Mouse (Mus musculus): Measurements from ENCODE around the gene Ninl. TPM values are rescaled to one million over a fixed set of nuclear protein-coding genes. Genes with fewer than 3 reads are reported as not detected.
"Not testable (repeated sequence)": the region's sequence is repeated elsewhere in the genome, so short reads cannot be mapped to it uniquely, and the experiment has no call there.

The Ninl gene
- polyA plus RNA-seq, 1 experiment from 2014 or later, result 9.8 TPM

GRCm38 (mm10) chr2:150971856-150972255 is 67.3 kb downstream of the Ninl start:
- Histone ChIP-seq H3K9me3 (no peaks in the 10 kb centered on the region), H3K9ac (no peak overlapping the region), H3K4me1 (no peaks in the 10 kb centered on the region), H3K4me2 (replicated peaks) (no peak overlapping the region), H3K36me3 (peaks cover 66% of the 10 kb centered on the region), H3K27me3 (no peaks in the 10 kb centered on the region), H3K4me3 (no peak overlapping the region), H3K27ac (no peak overlapping the region)
- ATAC-seq (ENCODE audit: low FRiP score, low read depth), result no peak
- 93% methylated on average over 7 of the region's 7 CpGs for WGBS

- Histone ChIP-seq H3K4me3 (no peak overlapping the region), H3K9ac (no peak overlapping the region), H3K36me3 (peaks cover 60% of the 10 kb centered on the region), H3K4me1 (no peaks in the 10 kb centered on the region), H3K27ac (no peak overlapping the region), H3K27me3 (no peaks in the 10 kb centered on the region), H3K9me3 (no peaks in the 10 kb centered on the region), H3K4me2 (replicated peaks) (no peak overlapping the region)
- WGBS, result 87% methylated on average over 2 of the region's 2 CpGs
- no peak for ATAC-seq (ENCODE audit: low FRiP score, low read depth)
Observed at GRCm38 (mm10) chr2:150969231-150969630, 70.0 kb downstream of the Ninl start.

DNA sequence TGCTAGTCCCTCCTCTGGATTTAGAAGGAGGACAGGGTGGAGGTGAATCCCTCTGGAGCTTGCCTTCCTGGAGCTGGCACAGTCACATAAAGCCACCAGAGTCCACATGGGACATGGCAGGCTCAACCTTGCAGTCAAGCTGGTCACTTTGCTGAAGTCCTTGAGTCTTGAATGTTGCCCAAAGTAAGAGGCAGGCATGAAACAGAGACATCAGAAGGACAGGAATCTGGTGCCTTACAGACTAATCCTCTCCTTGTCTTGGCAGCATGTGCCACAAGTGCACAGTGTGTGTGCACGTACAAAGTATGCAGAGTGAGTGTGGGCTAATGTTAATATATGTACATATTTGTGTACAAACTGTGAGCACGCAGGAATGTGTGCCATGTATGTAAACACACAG is 71.7 kb downstream of the Ninl start:
- H3K4me3 ChIP-seq, result no peak overlapping the region
- H3K9me3 ChIP-seq, result no peaks in the 10 kb centered on the region
- H3K4me1 ChIP-seq, result no peaks in the 10 kb centered on the region
- H3K4me2 ChIP-seq (replicated peaks), result no peak overlapping the region
- ATAC-seq (ENCODE audit: low FRiP score, low read depth), result no peak
- H3K27ac ChIP-seq, result no peak overlapping the region
- no peaks in the 10 kb centered on the region for H3K27me3 ChIP-seq
- peaks cover 56% of the 10 kb centered on the region for H3K36me3 ChIP-seq
- WGBS, result 91% methylated on average over 2 of the region's 2 CpGs
- H3K9ac ChIP-seq, result no peak overlapping the region

DNA sequence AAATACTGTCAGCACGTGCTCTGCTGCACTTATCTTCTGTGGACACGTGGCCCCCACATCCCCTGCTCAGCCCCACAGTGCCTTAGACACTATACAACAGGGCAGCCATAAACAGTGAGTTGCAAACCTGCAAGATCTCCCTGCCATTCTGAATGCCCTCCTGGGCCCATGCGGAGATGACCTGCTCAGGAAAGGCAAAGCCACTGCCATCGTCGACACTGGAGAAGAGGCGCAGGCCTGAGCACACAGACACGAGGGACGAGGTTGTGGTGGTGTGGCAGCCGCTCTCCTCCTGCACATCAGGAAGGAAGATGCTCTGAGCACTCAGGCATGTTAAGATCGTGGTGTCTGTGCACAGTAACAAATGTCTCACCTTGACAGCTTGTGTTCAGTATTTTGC is 73.2 kb downstream of the Ninl start:
- WGBS, result 90% methylated on average over 10 of the region's 10 CpGs
- no peak for ATAC-seq (ENCODE audit: low FRiP score, low read depth)
- Histone ChIP-seq H3K27ac (no peak overlapping the region), H3K4me2 (replicated peaks) (no peak overlapping the region), H3K27me3 (no peaks in the 10 kb centered on the region), H3K4me1 (no peaks in the 10 kb centered on the region), H3K36me3 (peaks cover 55% of the 10 kb centered on the region), H3K4me3 (no peak overlapping the region), H3K9me3 (no peaks in the 10 kb centered on the region), H3K9ac (no peak overlapping the region; the same call in 1 of the 2 replicates)

DNA sequence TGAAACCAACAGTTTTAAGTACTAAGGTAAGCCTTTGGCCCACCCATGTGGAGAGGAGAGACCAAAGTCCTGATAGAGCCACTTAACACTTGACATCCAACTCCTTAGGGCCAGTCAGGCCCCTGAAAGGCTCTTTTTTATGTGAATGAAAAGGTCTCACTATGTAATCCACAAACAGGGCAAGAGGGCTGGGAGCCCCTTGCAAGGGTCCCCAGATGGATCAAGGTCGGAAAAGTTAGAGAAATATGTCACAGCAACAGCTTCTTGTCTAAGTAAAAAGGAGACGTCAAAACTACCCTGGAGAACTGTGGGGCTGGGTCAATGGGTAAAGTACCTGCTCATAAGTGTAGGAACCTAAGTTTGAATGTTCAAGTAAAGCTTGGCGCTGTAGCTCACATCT is 74.5 kb downstream of the Ninl start:
- Histone ChIP-seq H3K4me3 (no peak overlapping the region), H3K36me3 (peaks cover 50% of the 10 kb centered on the region), H3K9ac (no peak overlapping the region), H3K4me1 (no peaks in the 10 kb centered on the region), H3K27ac (no peak overlapping the region), H3K27me3 (no peaks in the 10 kb centered on the region), H3K4me2 (replicated peaks) (no peak overlapping the region), H3K9me3 (no peaks in the 10 kb centered on the region)
- ATAC-seq (ENCODE audit: low FRiP score, low read depth), result no peak
- WGBS, result 91% methylated on average over 3 of the region's 3 CpGs

- no peak for ATAC-seq (ENCODE audit: low FRiP score, low read depth)
- no peak overlapping the region for H3K9ac ChIP-seq
- no peak overlapping the region for H3K27ac ChIP-seq
- no peaks in the 10 kb centered on the region for H3K4me1 ChIP-seq
- H3K27me3 ChIP-seq, result no peaks in the 10 kb centered on the region
- no peak overlapping the region for H3K4me3 ChIP-seq
- WGBS, result 92% methylated on average over 3 of the region's 3 CpGs
- H3K36me3 ChIP-seq, result peaks cover 60% of the 10 kb centered on the region
- no peak overlapping the region for H3K4me2 ChIP-seq (replicated peaks)
- H3K9me3 ChIP-seq, result no peaks in the 10 kb centered on the region
Observed at GRCm38 (mm10) chr2:150963246-150963645, 75.9 kb downstream of the Ninl start.

DNA sequence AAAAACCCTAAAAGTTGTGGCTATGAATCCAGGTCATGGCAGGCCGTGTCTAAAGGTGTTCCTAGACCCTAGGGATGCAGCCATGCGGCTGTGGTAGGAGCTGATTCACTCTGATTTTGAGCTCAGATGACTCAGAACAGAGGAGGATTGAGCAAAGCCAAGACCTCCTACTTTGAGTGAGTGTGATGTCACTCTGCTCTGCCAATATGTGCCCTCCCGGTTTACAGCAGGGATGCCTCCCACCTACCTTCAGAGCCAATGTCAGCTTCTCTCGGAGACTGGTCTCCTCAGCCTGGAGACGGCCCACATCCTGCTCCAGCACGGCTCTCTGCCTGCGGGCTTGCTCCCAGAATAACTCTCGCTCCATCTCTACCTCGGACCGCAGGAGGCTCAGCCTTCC is 79.7 kb downstream of the Ninl start:
- Histone ChIP-seq H3K4me2 (replicated peaks) (no peak overlapping the region), H3K27ac (no peak overlapping the region), H3K9ac (no peak overlapping the region), H3K36me3 (peaks cover 62% of the 10 kb centered on the region), H3K4me3 (no peak overlapping the region), H3K4me1 (no peaks in the 10 kb centered on the region), H3K9me3 (no peaks in the 10 kb centered on the region), H3K27me3 (no peaks in the 10 kb centered on the region)
- no peak for ATAC-seq (ENCODE audit: low FRiP score, low read depth)
- 91% methylated on average over 10 of the region's 10 CpGs for WGBS

DNA sequence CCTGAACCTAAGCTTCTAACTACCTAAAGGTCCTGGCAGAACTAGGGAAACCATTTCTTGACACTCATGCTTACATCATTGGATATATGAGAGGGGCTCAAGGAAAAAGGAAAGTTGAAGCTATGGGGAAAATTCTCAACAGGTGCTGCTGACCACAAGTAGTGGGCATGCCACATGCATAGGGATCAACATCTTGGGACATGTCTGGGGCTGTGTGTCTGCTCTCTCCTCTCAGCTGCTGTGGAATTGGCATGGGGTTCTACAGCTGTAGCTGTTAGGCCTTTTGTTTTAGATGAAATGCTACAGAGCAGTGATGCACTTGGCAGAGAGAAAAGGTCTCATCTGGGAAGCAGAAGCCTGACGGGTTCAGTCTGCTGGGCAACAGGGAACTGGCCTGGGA is 83.3 kb downstream of the Ninl start:
- 65% methylated on average over 1 of the region's 1 CpGs for WGBS
- ATAC-seq (ENCODE audit: low FRiP score, low read depth), result no peak
- H3K27ac ChIP-seq, result no peak overlapping the region
- no peak overlapping the region for H3K9ac ChIP-seq
- no peaks in the 10 kb centered on the region for H3K27me3 ChIP-seq
- no peak overlapping the region for H3K4me2 ChIP-seq (replicated peaks)
- H3K4me3 ChIP-seq, result no peak overlapping the region
- peaks cover 58% of the 10 kb centered on the region for H3K36me3 ChIP-seq
- H3K9me3 ChIP-seq, result no peaks in the 10 kb centered on the region
- no peaks in the 10 kb centered on the region for H3K4me1 ChIP-seq

DNA sequence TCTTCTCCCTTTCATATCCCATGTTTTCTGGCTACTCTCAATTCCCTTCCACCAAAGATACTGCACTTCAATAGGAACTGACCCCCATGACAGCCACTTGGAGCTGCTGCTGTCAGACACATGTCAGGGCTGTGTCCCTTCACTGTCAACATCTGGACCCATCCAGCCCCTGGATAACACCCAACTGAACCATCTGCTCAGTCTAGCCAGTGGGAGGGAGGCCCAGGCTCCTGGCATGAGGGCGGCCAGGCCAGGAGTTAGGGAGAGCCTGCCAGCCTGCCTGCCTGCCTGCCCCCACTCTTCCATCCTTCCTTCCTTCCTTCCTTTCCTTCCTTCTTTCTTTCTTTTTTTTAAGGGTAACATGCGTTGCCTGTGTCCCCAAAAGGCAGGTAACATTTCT is 88.0 kb downstream of the Ninl start:
- H3K36me3 ChIP-seq, result peaks cover 49% of the 10 kb centered on the region
- H3K9me3 ChIP-seq, result no peaks in the 10 kb centered on the region
- H3K4me2 ChIP-seq (replicated peaks), result no peak overlapping the region
- H3K9ac ChIP-seq, result no peak overlapping the region
- H3K4me3 ChIP-seq, result no peak overlapping the region
- H3K27me3 ChIP-seq, result no peaks in the 10 kb centered on the region
- no peak overlapping the region for H3K27ac ChIP-seq
- no peak for ATAC-seq (ENCODE audit: low FRiP score, low read depth)
- H3K4me1 ChIP-seq, result no peaks in the 10 kb centered on the region
- 93% methylated on average over 2 of the region's 2 CpGs for WGBS

DNA sequence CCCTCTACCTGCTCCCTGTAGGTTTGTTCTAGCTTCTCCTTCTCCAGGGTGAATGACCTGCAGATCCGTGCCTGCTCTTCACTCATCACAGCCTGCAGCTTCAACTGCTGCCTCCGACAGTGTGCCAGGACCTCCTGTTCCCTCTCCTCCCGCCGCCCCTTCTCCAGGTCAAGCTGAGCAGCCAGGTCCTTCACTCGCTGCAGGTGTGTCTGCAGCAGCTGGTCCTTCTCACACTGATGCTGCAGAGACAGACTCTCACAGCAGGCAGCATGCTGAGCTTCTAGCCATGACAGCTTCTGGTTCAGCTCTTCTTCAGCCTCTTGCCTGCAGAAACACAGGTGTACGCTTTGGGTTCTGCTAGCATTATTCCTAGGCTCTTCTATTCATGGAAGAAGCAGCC is 89.1 kb downstream of the Ninl start:
- Histone ChIP-seq H3K27ac (no peak overlapping the region), H3K4me3 (no peak overlapping the region), H3K9me3 (no peaks in the 10 kb centered on the region), H3K9ac (no peak overlapping the region), H3K4me2 (replicated peaks) (no peak overlapping the region), H3K27me3 (no peaks in the 10 kb centered on the region), H3K36me3 (peaks cover 39% of the 10 kb centered on the region), H3K4me1 (no peaks in the 10 kb centered on the region)
- 92% methylated on average over 6 of the region's 6 CpGs for WGBS
- no peak for ATAC-seq (ENCODE audit: low FRiP score, low read depth)

GRCm38 (mm10) chr2:150949652-150950051 is 89.5 kb downstream of the Ninl start:
- Histone ChIP-seq H3K36me3 (peaks cover 39% of the 10 kb centered on the region), H3K9me3 (no peaks in the 10 kb centered on the region), H3K4me1 (no peaks in the 10 kb centered on the region), H3K9ac (no peak overlapping the region), H3K4me3 (no peak overlapping the region), H3K27ac (no peak overlapping the region), H3K4me2 (replicated peaks) (no peak overlapping the region), H3K27me3 (no peaks in the 10 kb centered on the region)
- WGBS, result 93% methylated on average over 3 of the region's 3 CpGs
- no peak for ATAC-seq (ENCODE audit: low FRiP score, low read depth)

DNA sequence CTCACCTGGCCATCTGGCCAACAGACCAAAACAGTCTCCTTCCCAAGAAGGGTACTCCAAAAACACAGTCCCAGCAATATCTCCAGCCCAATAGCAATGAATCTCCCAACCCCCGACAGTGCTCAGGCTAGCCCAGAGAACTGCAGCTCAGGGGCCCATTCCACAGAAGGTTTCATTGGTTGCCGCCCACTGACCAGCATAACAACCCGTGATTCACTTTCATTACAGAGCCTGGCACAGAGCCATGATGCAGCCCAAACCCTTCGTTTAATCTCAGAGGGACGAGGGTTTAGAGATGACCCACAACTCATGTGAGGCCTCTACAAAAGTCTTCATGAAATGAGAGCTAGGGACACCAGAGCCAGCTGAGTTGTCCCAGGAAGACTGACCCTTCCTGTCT is 90.4 kb downstream of the Ninl start:
- Histone ChIP-seq H3K27me3 (no peaks in the 10 kb centered on the region), H3K4me3 (no peak overlapping the region), H3K27ac (no peak overlapping the region), H3K36me3 (peaks cover 42% of the 10 kb centered on the region), H3K9me3 (no peaks in the 10 kb centered on the region), H3K4me1 (no peaks in the 10 kb centered on the region), H3K9ac (no peak overlapping the region), H3K4me2 (replicated peaks) (no peak overlapping the region)
- WGBS, result 83% methylated on average over 5 of the region's 5 CpGs
- ATAC-seq (ENCODE audit: low FRiP score, low read depth), result no peak

- H3K4me1 ChIP-seq; H3K27me3 ChIP-seq; H3K4me3 ChIP-seq; H3K4me2 ChIP-seq (replicated peaks); H3K27ac ChIP-seq; H3K9ac ChIP-seq; ATAC-seq (ENCODE audit: low FRiP score, low read depth); H3K9me3 ChIP-seq: not testable (repeated sequence)
- WGBS, result 91% methylated on average over 12 of the region's 12 CpGs
- peaks cover 41% of the 10 kb centered on the region for H3K36me3 ChIP-seq
Observed at GRCm38 (mm10) chr2:150947880-150948611, 91.1 kb downstream of the Ninl start.

All from limb, embryonic 13.5 days (tissue).